Mouse (Mus musculus): Measurements from ENCODE around the gene Ntn1.

- TF ChIP-seq POLR2A (IDR thresholded peaks at IDR 0.05; ENCODE audit: low read depth, low read length) (no peak), CTCF (IDR thresholded peaks at IDR 0.05; ENCODE audit: extremely low read depth, insufficient read length, insufficient replicate concordance, low read depth, low read length) (peak; percentile 8; the same call in 1 of the 2 replicates)
Observed at GRCm38 (mm10) chr11:68404185-68404584, 3.6 kb upstream of the Ntn1 start.

Data from small intestine, adult 2 months (tissue).